Mouse (Mus musculus) kidney, adult 2 months (tissue): ENCODE data around the gene P3h3.

Experiments used
- CTCF ChIP-seq: fragments of 200-500 bp; conservative IDR thresholded peaks from 2 replicates; pipeline ENCODE4 v1.5.1; 2011; ENCODE audit warnings: low read depth, mild to moderate bottlenecking, control low read depth, low read length, moderate library complexity, mixed read lengths; ENCODE audit not compliant: insufficient read depth, insufficient read length
- POLR2A ChIP-seq: fragments of 200-500 bp; IDR thresholded peaks from one replicate; pipeline ENCODE4 v1.6.1; 2011; ENCODE audit warnings: low read depth, low read length, control low read depth

DNA sequence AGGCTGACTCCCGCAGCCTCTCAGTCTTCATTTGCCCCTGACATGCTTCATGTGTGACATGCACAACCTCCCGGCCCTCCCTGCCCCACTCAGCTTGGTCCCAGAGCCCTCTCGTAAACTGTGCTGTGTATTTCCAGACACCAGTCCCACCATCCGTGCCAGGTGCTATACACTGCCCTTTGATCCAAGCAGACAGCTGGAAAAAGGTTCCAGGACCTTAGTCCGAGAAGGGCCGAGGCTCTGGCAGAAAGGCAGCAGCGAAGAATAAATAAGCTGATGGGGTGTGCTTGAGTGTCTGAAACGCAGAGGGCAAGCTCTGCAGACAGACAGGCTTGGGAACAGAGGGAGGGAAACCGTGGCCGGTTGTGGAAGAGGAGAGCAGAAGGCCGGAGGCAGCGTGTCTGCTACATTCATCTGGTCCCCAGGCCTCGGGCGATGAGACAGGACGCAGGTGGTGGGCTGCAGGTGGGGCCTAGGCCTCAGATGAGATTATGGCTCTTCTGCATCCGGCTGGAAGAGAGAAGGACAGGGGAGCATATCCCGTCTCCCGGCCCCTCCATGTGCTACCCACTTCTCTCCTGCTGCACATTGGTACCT, 8.3 kb upstream of the P3h3 start:
- no peak for TF ChIP-seq POLR2A
- no peak for TF ChIP-seq CTCF
